Mouse (Mus musculus): ENCODE measurements at regions not wholly inside any gene's neighbourhood (a gene's known extent, or its start where the extent isn't known, plus 50 kb on each side); places are given as distances from the start of the nearest gene placed in this dataset.

DNA sequence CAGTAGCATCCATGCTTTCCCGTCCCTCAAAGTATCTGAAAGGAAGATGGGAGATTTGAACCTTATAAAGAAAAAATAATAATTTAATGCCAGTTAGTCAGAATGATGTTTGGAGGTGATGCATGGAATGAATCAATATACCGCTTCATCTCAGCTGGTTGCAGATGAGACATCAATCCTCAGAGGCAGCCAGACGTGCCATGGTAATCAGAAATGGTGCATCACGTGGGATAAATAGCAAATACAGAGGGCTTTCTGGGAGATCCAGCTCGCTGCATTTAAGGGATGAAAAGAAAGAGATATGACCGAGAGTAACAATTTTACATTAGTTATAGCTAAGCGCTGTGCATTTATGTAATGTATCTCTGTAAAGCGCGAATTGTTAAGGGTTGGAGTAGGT, 77.1 kb downstream of the Csl start:
- ATAC-seq (replicated peaks; ENCODE audit: low read depth, poor library complexity, severe bottlenecking), result no peak

GRCm38 (mm10) chr10:99683310-99683709, 76.1 kb downstream of the Csl start:
- ATAC-seq (replicated peaks; ENCODE audit: low read depth, poor library complexity, severe bottlenecking), result no peak

- no peak for ATAC-seq (replicated peaks; ENCODE audit: low read depth, poor library complexity, severe bottlenecking)
Measured at GRCm38 (mm10) chr10:99685911-99686310, 73.5 kb downstream of the Csl start.

DNA sequence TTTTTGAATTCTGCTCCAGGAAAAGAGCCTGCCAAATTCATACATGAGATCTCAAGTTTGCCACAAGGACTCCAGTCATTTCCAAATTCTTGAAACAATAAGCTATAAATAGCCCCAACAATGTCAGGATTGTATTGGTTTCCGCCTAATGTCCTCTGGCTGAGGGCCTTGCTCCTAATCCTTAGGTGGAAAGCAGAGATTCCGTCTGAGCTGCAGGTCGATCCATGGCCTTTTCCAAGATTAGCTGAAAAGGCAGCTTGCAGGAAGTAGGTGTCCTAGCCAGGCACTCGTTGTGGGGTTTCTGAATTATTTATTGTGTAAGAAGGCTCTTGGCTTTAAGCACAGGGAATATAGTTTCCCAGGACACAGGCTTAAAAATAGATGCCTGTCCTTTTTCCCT, 72.4 kb downstream of the Csl start:
- ATAC-seq (replicated peaks; ENCODE audit: low read depth, poor library complexity, severe bottlenecking), result no peak

GRCm38 (mm10) chr10:99697696-99698095, 61.8 kb downstream of the Csl start:
- no peak for ATAC-seq (replicated peaks; ENCODE audit: low read depth, poor library complexity, severe bottlenecking)

GRCm38 (mm10) chr10:99699498-99699897, 60.0 kb downstream of the Csl start:
- no peak for ATAC-seq (replicated peaks; ENCODE audit: low read depth, poor library complexity, severe bottlenecking)

- no peak for ATAC-seq (replicated peaks; ENCODE audit: low read depth, poor library complexity, severe bottlenecking)
Measured at GRCm38 (mm10) chr10:99700052-99700777, 59.2 kb downstream of the Csl start.

Data from common myeloid progenitor, adult 5-6 weeks (primary cell).